Mouse (Mus musculus) hindbrain, embryonic 10.5 days (tissue): ENCODE measurements around the gene Smap1. TPM values are rescaled to one million over a fixed set of nuclear protein-coding genes. Genes with fewer than 3 reads are reported as not detected.

Source experiments
- DNase-seq: peaks from one replicate; pipeline ENCODE4 v3.0.0-alpha.2; 2017; ENCODE audit warnings: low spot score
- H3K27ac ChIP-seq: fragments of 300-500 bp; sonication (generic); 2 replicates; pipeline ENCODE4 v1.5.1; 2016; ENCODE audit warnings: mild to moderate bottlenecking, moderate library complexity
- H3K27me3 ChIP-seq: fragments of 300-500 bp; sonication (generic); 2 replicates; pipeline ENCODE4 v1.6.1; 2016; ENCODE audit warnings: mild to moderate bottlenecking; ENCODE audit not compliant: poor library complexity, insufficient read depth, severe bottlenecking
- H3K36me3 ChIP-seq: fragments of 300-500 bp; sonication (generic); 2 replicates; pipeline ENCODE4 v1.6.1; 2016; ENCODE audit warnings: mild to moderate bottlenecking, moderate library complexity
- H3K4me1 ChIP-seq: fragments of 300-500 bp; sonication (generic); replicated peaks from 2 replicates; pipeline ENCODE4 v1.6.1; 2016; ENCODE audit warnings: mild to moderate bottlenecking
- H3K4me3 ChIP-seq: fragments of 300-500 bp; sonication (generic); 2 replicates; pipeline ENCODE4 v1.5.1; 2016; ENCODE audit warnings: mild to moderate bottlenecking, moderate library complexity
- H3K9me3 ChIP-seq: fragments of 300-500 bp; sonication (generic); 2 replicates; pipeline ENCODE4 v1.6.1; 2016; ENCODE audit warnings: mild to moderate bottlenecking, moderate library complexity
- WGBS: fragments of 180-500 bp; shearing (Covaris S2); methylation state at CpG from one replicate; pipeline ENCODE4 v1.1.7; 2016; 5-methylcytosine and 5-hydroxymethylcytosine counted together
- polyA plus RNA-seq: library from polyadenylated mRNA; unstranded; fragments of >200 nt; fragmentation: Nextera tagmentation; extraction: Ambion mirVana; gene quantifications from 2 replicates; pipeline ENCODE4 v1.2.1, GENCODE M21; 2016

The Smap1 gene
- polyA plus RNA-seq, 1 experiment from 2014 or later = 44.6 TPM

GRCm38 (mm10) chr1:23943146-23943940 is 21.2 kb upstream of the Smap1 start:
- H3K27ac ChIP-seq = no peak overlapping the region
- no peaks in the 10 kb centered on the region for H3K36me3 ChIP-seq
- no peak for DNase-seq
- WGBS = 90% methylated on average over 3 of the region's 3 CpGs
- no peaks in the 10 kb centered on the region for H3K9me3 ChIP-seq
- no peak overlapping the region for H3K4me3 ChIP-seq
- H3K4me1 ChIP-seq = 0 out of 2 replicates have a peak, but pooled peaks cover 2% of the 10 kb centered on the region
- no peaks in the 10 kb centered on the region for H3K27me3 ChIP-seq

GRCm38 (mm10) chr1:23935408-23935762 is 13.3 kb upstream of the Smap1 start:
- 23% methylated on average over 4 of the region's 4 CpGs for WGBS
- H3K4me3 ChIP-seq = no peak overlapping the region
- H3K27me3 ChIP-seq = no peaks in the 10 kb centered on the region
- H3K27ac ChIP-seq = no peak overlapping the region
- DNase-seq = no peak
- no peaks in the 10 kb centered on the region; the same call in 1 of the 2 replicates for H3K9me3 ChIP-seq
- H3K36me3 ChIP-seq = no peaks in the 10 kb centered on the region
- H3K4me1 ChIP-seq = no peaks in the 10 kb centered on the region

GRCm38 (mm10) chr1:23934669-23935407 is 12.7 kb upstream of the Smap1 start:
- Histone ChIP-seq H3K36me3 (no peaks in the 10 kb centered on the region), H3K4me3 (no peak overlapping the region), H3K9me3 (no peaks in the 10 kb centered on the region; the same call in 1 of the 2 replicates), H3K27me3 (no peaks in the 10 kb centered on the region), H3K4me1 (no peaks in the 10 kb centered on the region), H3K27ac (no peak overlapping the region)
- WGBS = 55% methylated on average over 8 of the region's 8 CpGs
- no peak for DNase-seq

GRCm38 (mm10) chr1:23929410-23929809 is 7.3 kb upstream of the Smap1 start:
- H3K4me3 ChIP-seq = no peak overlapping the region
- WGBS = 91% methylated on average over 6 of the region's 6 CpGs
- no peaks in the 10 kb centered on the region for H3K27me3 ChIP-seq
- H3K4me1 ChIP-seq = no peaks in the 10 kb centered on the region
- no peaks in the 10 kb centered on the region for H3K36me3 ChIP-seq
- DNase-seq = no peak
- H3K9me3 ChIP-seq = peaks cover 9% of the 10 kb centered on the region; the same call in 1 of the 2 replicates
- no peak overlapping the region for H3K27ac ChIP-seq

- H3K9me3 ChIP-seq = peaks cover 9% of the 10 kb centered on the region; the same call in 1 of the 2 replicates
- no peak for DNase-seq
- no peaks in the 10 kb centered on the region for H3K36me3 ChIP-seq
- 89% methylated on average over 3 of the region's 3 CpGs for WGBS
- H3K27ac ChIP-seq = no peak overlapping the region
- H3K27me3 ChIP-seq = 0 out of 2 replicates have a peak, but pooled peaks cover 3% of the 10 kb centered on the region
- H3K4me3 ChIP-seq = no peak overlapping the region
- no peaks in the 10 kb centered on the region for H3K4me1 ChIP-seq
These were observed 6.3 kb upstream of the Smap1 start for GRCm38 (mm10) chr1:23928371-23928770.

- no peaks in the 10 kb centered on the region for H3K36me3 ChIP-seq
- no peak for DNase-seq
- H3K4me1 ChIP-seq = peaks cover 17% of the 10 kb centered on the region
- H3K9me3 ChIP-seq = peaks cover 9% of the 10 kb centered on the region; the same call in 1 of the 2 replicates
- no peak overlapping the region for H3K4me3 ChIP-seq
- WGBS = 79% methylated on average over 7 of the region's 7 CpGs
- H3K27ac ChIP-seq = no peak overlapping the region
- 0 out of 2 replicates have a peak, but pooled peaks cover 8% of the 10 kb centered on the region for H3K27me3 ChIP-seq
These were observed 1.9 kb upstream of the Smap1 start for GRCm38 (mm10) chr1:23923779-23924708.

- H3K27ac ChIP-seq = peak overlapping the region; percentile 96
- H3K4me3 ChIP-seq = peak overlapping the region; percentile 87
These were observed 390 bp upstream of the Smap1 start for GRCm38 (mm10) chr1:23922530-23922884.

GRCm38 (mm10) chr1:23920275-23920674 is 1.8 kb downstream of the Smap1 start:
- Histone ChIP-seq H3K4me3 (peak overlapping the region; percentile 87), H3K36me3 (no peaks in the 10 kb centered on the region; the same call in 1 of the 2 replicates), H3K4me1 (peaks cover 17% of the 10 kb centered on the region), H3K27ac (no peak overlapping the region), H3K9me3 (no peaks in the 10 kb centered on the region), H3K27me3 (0 out of 2 replicates have a peak, but pooled peaks cover 8% of the 10 kb centered on the region)
- 26% methylated on average over 2 of the region's 2 CpGs for WGBS
- peak; percentile 19 for DNase-seq

More at GRCm38 (mm10) chr1:23922530-23922884, 390 bp upstream of the Smap1 start:
- WGBS = 30% methylated on average over 9 of the region's 9 CpGs
- no peak for DNase-seq
- Histone ChIP-seq H3K27me3 (0 out of 2 replicates have a peak, but pooled peaks cover 8% of the 10 kb centered on the region), H3K9me3 (peaks cover 9% of the 10 kb centered on the region; the same call in 1 of the 2 replicates), H3K4me1 (peaks cover 17% of the 10 kb centered on the region), H3K36me3 (no peaks in the 10 kb centered on the region)

- no peak overlapping the region for H3K27ac ChIP-seq
- H3K4me1 ChIP-seq = peaks cover 17% of the 10 kb centered on the region
- H3K9me3 ChIP-seq = no peaks in the 10 kb centered on the region
- no peak for DNase-seq
- WGBS = 91% methylated on average over 4 of the region's 4 CpGs
- H3K36me3 ChIP-seq = no peaks in the 10 kb centered on the region; the same call in 1 of the 2 replicates
- H3K4me3 ChIP-seq = no peak overlapping the region
- H3K27me3 ChIP-seq = 0 out of 2 replicates have a peak, but pooled peaks cover 8% of the 10 kb centered on the region
These were observed 3.0 kb downstream of the Smap1 start for GRCm38 (mm10) chr1:23919086-23919485.

GRCm38 (mm10) chr1:23915483-23915882 is 6.6 kb downstream of the Smap1 start:
- no peak for DNase-seq
- H3K4me3 ChIP-seq = no peak overlapping the region
- peaks cover 4% of the 10 kb centered on the region for H3K4me1 ChIP-seq
- no peaks in the 10 kb centered on the region for H3K27me3 ChIP-seq
- WGBS = 91% methylated on average over 4 of the region's 4 CpGs
- no peaks in the 10 kb centered on the region; the same call in 1 of the 2 replicates for H3K36me3 ChIP-seq
- no peak overlapping the region for H3K27ac ChIP-seq
- no peaks in the 10 kb centered on the region for H3K9me3 ChIP-seq

- DNase-seq = no peak
- Histone ChIP-seq H3K4me1 (no peaks in the 10 kb centered on the region), H3K27me3 (no peaks in the 10 kb centered on the region), H3K4me3 (no peak overlapping the region), H3K9me3 (peaks cover 3% of the 10 kb centered on the region; the same call in 1 of the 2 replicates), H3K36me3 (no peaks in the 10 kb centered on the region; the same call in 1 of the 2 replicates), H3K27ac (no peak overlapping the region)
- WGBS = 71% methylated on average over 2 of the region's 2 CpGs
These were observed 9.1 kb downstream of the Smap1 start for GRCm38 (mm10) chr1:23912988-23913387.

GRCm38 (mm10) chr1:23906082-23906481 is 16.0 kb downstream of the Smap1 start:
- Histone ChIP-seq H3K4me3 (no peak overlapping the region), H3K4me1 (no peaks in the 10 kb centered on the region), H3K36me3 (no peaks in the 10 kb centered on the region), H3K9me3 (peaks cover 3% of the 10 kb centered on the region; the same call in 1 of the 2 replicates), H3K27me3 (no peaks in the 10 kb centered on the region), H3K27ac (no peak overlapping the region)
- DNase-seq = no peak
